Mouse (Mus musculus) heart, postnatal 0 days (tissue): ENCODE data around the gene Slc25a35. TPM values are rescaled to one million over a fixed set of nuclear protein-coding genes. Genes with fewer than 3 reads are reported as not detected.
"Not testable (repeated sequence)": the region's sequence is repeated elsewhere in the genome, so short reads cannot be mapped to it uniquely, and the experiment has no call there.

Source experiments
- ATAC-seq: fragments of 200-750 bp; cut with Nextera tagmentation; 2 replicates; pipeline ENCODE4 v1.8.0; 2017; ENCODE audit warnings: low read depth, moderate number of reproducible peaks, moderate library complexity; ENCODE audit not compliant: insufficient read depth
- DNase-seq: peaks from one replicate; pipeline ENCODE4 v3.0.0-alpha.2; 2016; ENCODE audit warnings: low spot score
- H3K27ac ChIP-seq: fragments of 300-500 bp; sonication (generic); 2 replicates; pipeline ENCODE4 v1.5.1; 2014; ENCODE audit warnings: low read depth, mild to moderate bottlenecking
- H3K27me3 ChIP-seq: fragments of 300-500 bp; sonication (generic); 2 replicates; pipeline ENCODE4 v1.6.1; 2014; ENCODE audit warnings: low read length, mixed read lengths; ENCODE audit not compliant: control insufficient read depth, insufficient read depth
- H3K36me3 ChIP-seq: fragments of 300-500 bp; sonication (generic); replicated peaks from 2 replicates; pipeline ENCODE4 v1.6.1; 2014; ENCODE audit warnings: low read length, mixed read lengths; ENCODE audit not compliant: control insufficient read depth, insufficient read depth
- H3K4me1 ChIP-seq: fragments of 300-500 bp; sonication (generic); 2 replicates; pipeline ENCODE4 v1.6.1; 2014; ENCODE audit warnings: antibody characterized with exemption; ENCODE audit not compliant: control insufficient read depth, insufficient read depth
- H3K4me2 ChIP-seq: fragments of 300-500 bp; sonication (generic); 2 replicates; pipeline ENCODE4 v1.6.1; 2014; ENCODE audit warnings: low read depth, mild to moderate bottlenecking, low read length, moderate library complexity
- H3K4me3 ChIP-seq: fragments of 300-500 bp; sonication (generic); 2 replicates; pipeline ENCODE4 v1.5.1; 2014; ENCODE audit warnings: low read depth, low read length
- H3K9ac ChIP-seq: fragments of 300-500 bp; sonication (generic); replicated peaks from 2 replicates; pipeline ENCODE4 v1.6.1; 2014; ENCODE audit warnings: low read depth, low read length, mixed read lengths
- H3K9me3 ChIP-seq: fragments of 300-500 bp; sonication (generic); replicated peaks from 2 replicates; pipeline ENCODE4 v1.6.1; 2016; ENCODE audit warnings: low read length; ENCODE audit not compliant: control insufficient read depth
- CTCF ChIP-seq: IDR thresholded peaks from 2 replicates; pipeline ENCODE4 v1.5.1; 2016; ENCODE audit warnings: antibody characterized with exemption, control low read depth, low read depth
- EP300 ChIP-seq: IDR thresholded peaks from 2 replicates; pipeline ENCODE4 v1.6.1; 2016; ENCODE audit warnings: antibody characterized with exemption, low read depth
- WGBS: fragments of 180-500 bp; shearing (Covaris S2); extraction: QIAGEN DNeasy Blood & Tissue Kit; methylation state at CpG from one replicate; pipeline ENCODE4 v1.1.7; 2014; 5-methylcytosine and 5-hydroxymethylcytosine counted together
- polyA plus RNA-seq: library from polyadenylated mRNA; unstranded; fragments of >200 nt; fragmentation: Nextera tagmentation; extraction: Ambion mirVana; gene quantifications from 2 replicates; pipeline ENCODE4 v1.2.1, GENCODE M21; 2015
- total RNA-seq: library from RNA; depleted of rRNA; stranded (reverse); fragments of >200 nt; gene quantifications from 2 replicates; pipeline ENCODE4 v1.2.3, GENCODE M21; 2014; ENCODE audit warnings: low replicate concordance

Slc25a35 gene
- total and polyA plus RNA-seq, 2 experiments from 2014 or later: 2.0 to 3.6 TPM

GRCm38 (mm10) chr11:68966554-68966953 is 1.4 kb upstream of the Slc25a35 start:
- Histone ChIP-seq H3K9me3 (no peaks in the 10 kb centered on the region), H3K9ac (no peak overlapping the region), H3K4me1 (peaks cover 15% of the 10 kb centered on the region), H3K36me3 (no peaks in the 10 kb centered on the region), H3K27ac (no peak overlapping the region), H3K4me2 (no peak overlapping the region), H3K27me3 (no peaks in the 10 kb centered on the region), H3K4me3 (no peak overlapping the region)
- ATAC-seq: no peak
- 50% methylated on average over 1 of the region's 1 CpGs for WGBS
- TF ChIP-seq EP300 (no peak), CTCF (no peak)
- DNase-seq: no peak

- no peaks in the 10 kb centered on the region for H3K9me3 ChIP-seq
- TF ChIP-seq EP300 (no peak), CTCF (no peak)
- no peak overlapping the region for H3K27ac ChIP-seq
- no peak overlapping the region for H3K4me3 ChIP-seq
- no peaks in the 10 kb centered on the region for H3K36me3 ChIP-seq
- no peak overlapping the region for H3K9ac ChIP-seq
- WGBS: 90% methylated on average over 11 of the region's 11 CpGs
- H3K4me2 ChIP-seq: no peak overlapping the region
- H3K4me1 ChIP-seq: peaks cover 28% of the 10 kb centered on the region
- ATAC-seq: no peak
- DNase-seq: no peak
- H3K27me3 ChIP-seq: no peaks in the 10 kb centered on the region
Observed at GRCm38 (mm10) chr11:68968752-68969151, 821 bp downstream of the Slc25a35 start.

GRCm38 (mm10) chr11:68970232-68970631 is 2.3 kb downstream of the Slc25a35 start:
- Histone ChIP-seq H3K9me3 (no peaks in the 10 kb centered on the region), H3K27ac (no peak overlapping the region), H3K36me3 (no peaks in the 10 kb centered on the region), H3K27me3 (no peaks in the 10 kb centered on the region), H3K4me3 (no peak overlapping the region), H3K4me1 (peaks cover 28% of the 10 kb centered on the region), H3K4me2 (no peak overlapping the region), H3K9ac (no peak overlapping the region)
- TF ChIP-seq CTCF: no peak
- no peak for TF ChIP-seq EP300
- no peak for DNase-seq
- ATAC-seq: no peak
- WGBS: 59% methylated on average over 4 of the region's 4 CpGs

GRCm38 (mm10) chr11:68973250-68974058 is 5.5 kb downstream of the Slc25a35 start:
- not testable (repeated sequence) for H3K27me3 ChIP-seq, H3K9ac ChIP-seq, H3K36me3 ChIP-seq, H3K9me3 ChIP-seq
- ATAC-seq (peak; percentile 90), DNase-seq (peak; percentile 85)
- Histone ChIP-seq H3K27ac (peak overlapping the region; percentile 61), H3K4me3 (peak overlapping the region; percentile 46), H3K4me2 (peak overlapping the region; percentile 65), H3K4me1 (peaks cover 28% of the 10 kb centered on the region)
- under 1% methylated on average over 35 of the region's 38 CpGs for WGBS
- TF ChIP-seq EP300: 0 out of 2 replicates have a peak, but pooled peaks have one; percentile 24

GRCm38 (mm10) chr11:68974059-68974450 is 6.1 kb downstream of the Slc25a35 start:
- Histone ChIP-seq H3K9ac (no peak overlapping the region), H3K36me3 (no peaks in the 10 kb centered on the region), H3K4me1 (peaks cover 28% of the 10 kb centered on the region), H3K27me3 (no peaks in the 10 kb centered on the region), H3K27ac (no peak overlapping the region), H3K9me3 (no peaks in the 10 kb centered on the region), H3K4me2 (peak overlapping the region; percentile 65), H3K4me3 (peak overlapping the region; percentile 46)
- TF ChIP-seq CTCF (no peak), EP300 (no peak)
- no peak for ATAC-seq
- no peak for DNase-seq
- WGBS: 31% methylated on average over 6 of the region's 6 CpGs

GRCm38 (mm10) chr11:68975085-68975484 is 7.2 kb downstream of the Slc25a35 start, which contains the start of gene Rangrf:
Gene Rangrf, minus strand, starts transcription at chr11:68975185.
- H3K9me3 ChIP-seq: no peaks in the 10 kb centered on the region
- peak within 1 kb of the TSS; percentile 46 for H3K4me3 ChIP-seq
- 65% methylated on average over 7 of the region's 7 CpGs for WGBS
- H3K27me3 ChIP-seq: no peaks in the 10 kb centered on the region
- no peak for DNase-seq
- no peak for ATAC-seq
- no peak for TF ChIP-seq EP300
- TF ChIP-seq CTCF: no peak
- peak within 1 kb of the TSS; percentile 65 for H3K4me2 ChIP-seq
- no peaks in the 10 kb centered on the region for H3K36me3 ChIP-seq
- H3K9ac ChIP-seq: no peak within 1 kb of the TSS
- H3K27ac ChIP-seq: no peak within 1 kb of the TSS
- peaks cover 27% of the 10 kb centered on the region for H3K4me1 ChIP-seq
